ENCODE assay signal across 14 mouse cellular contexts in the genomic region with DNA sequence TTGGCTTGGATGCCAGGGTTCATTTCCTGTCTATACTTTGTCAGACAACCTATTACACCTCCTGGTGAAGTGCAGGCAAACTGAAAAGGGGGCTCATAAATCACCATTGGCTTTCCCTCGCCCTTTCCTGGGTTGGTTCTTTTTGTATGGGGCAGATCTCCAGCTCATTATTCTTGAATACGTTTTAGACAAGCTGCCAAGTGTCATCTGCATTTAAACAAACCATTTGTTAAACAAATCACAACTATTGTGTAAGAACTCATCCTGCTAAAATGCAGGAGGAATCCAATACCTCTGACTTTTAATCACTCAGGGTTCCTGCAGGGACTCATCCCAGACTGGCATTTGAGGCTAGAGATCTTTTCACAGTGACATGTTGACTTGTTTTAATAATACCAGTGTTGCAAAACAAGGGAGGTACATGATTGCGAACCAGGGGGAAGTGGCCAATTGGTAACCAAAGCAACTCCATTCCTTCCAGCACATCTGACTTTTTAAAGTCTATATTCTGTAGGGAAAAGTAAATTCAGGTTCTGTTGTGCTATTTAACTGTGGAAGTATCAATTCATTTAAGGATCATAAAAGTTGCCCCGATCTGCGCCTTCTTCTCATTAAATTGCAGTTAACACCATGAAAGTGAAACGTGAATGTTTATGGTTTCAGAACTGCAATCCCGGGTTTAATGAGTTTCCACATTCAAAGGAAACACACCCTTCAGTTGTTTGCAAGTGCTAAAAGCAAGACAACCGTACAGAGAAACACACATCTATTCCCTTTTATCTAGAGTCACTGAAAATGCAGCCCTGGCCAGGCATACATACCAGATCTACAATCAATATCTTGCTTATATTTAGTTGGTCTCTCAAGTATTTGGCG.
DNase-seq lines count a peak whose midpoint lies in the region; ATAC-seq lines count a peak whose summit lies in the region.
"Had no signal": no experiment of that assay in that cellular context is flagged by ENCODE, and none has a peak within 500 bp of the region (broad histone marks: within the 10 kb centered on the region; RNA-seq: fewer than 3 reads in every experiment).

No protein-coding gene starts in this region.

- no peaks in the 10 kb centered on the region for H3K27me3 ChIP-seq in embryonic facial prominence, embryonic 10.5 days (replicated peaks; ENCODE audit: low read depth, poor library complexity, severe bottlenecking)
- no peaks in the 10 kb centered on the region for H3K27me3 ChIP-seq in limb, embryonic 13.5 days
- H3K27me3 ChIP-seq: CH12.LX; midbrain, embryonic 13.5 days had no signal

- H3K4me3 ChIP-seq in embryonic facial prominence, embryonic 10.5 days: no peak overlapping the region
- no peak overlapping the region for H3K4me3 ChIP-seq in limb, embryonic 13.5 days
- H3K4me3 ChIP-seq: heart, adult 2 months; midbrain, embryonic 13.5 days had no signal

- no peak overlapping the region for H3K9ac ChIP-seq in limb, embryonic 13.5 days
- H3K9ac ChIP-seq: midbrain, embryonic 13.5 days had no signal

- H3K4me2 ChIP-seq in limb, embryonic 13.5 days (replicated peaks): peak overlapping the region; percentile 44
- H3K4me2 ChIP-seq: midbrain, embryonic 13.5 days had no signal

- H3K4me1 ChIP-seq in embryonic facial prominence, embryonic 10.5 days: peaks cover 35% of the 10 kb centered on the region
- peaks cover 41% of the 10 kb centered on the region for H3K4me1 ChIP-seq in limb, embryonic 13.5 days

- peak; percentile 59 for DNase-seq in ES-CJ7 (ENCODE audit: low read depth, low spot score)
- peak; percentile 42 for DNase-seq in Muller cell, postnatal 12 days (ENCODE audit: inconsistent ontology term)
- no peak for DNase-seq in embryonic facial prominence, embryonic 10.5 days (ENCODE audit: low spot score)
- no peak for DNase-seq in thymus, postnatal 36 days
- DNase-seq in right cerebral cortex, adult 2 months (ENCODE audit: low spot score in 2 of 2): no peak
- no peak for DNase-seq in heart, adult 8-10 months (ENCODE audit: low spot score)
- DNase-seq: heart, adult 2 months; heart, postnatal 4 days; kidney, adult 11 months; right cerebral cortex, postnatal 25 days; thymus, postnatal 25 days had no signal

- no peaks in the 10 kb centered on the region for H3K36me3 ChIP-seq in embryonic facial prominence, embryonic 10.5 days (replicated peaks)
- H3K36me3 ChIP-seq in limb, embryonic 13.5 days: no peaks in the 10 kb centered on the region
- H3K36me3 ChIP-seq: midbrain, embryonic 13.5 days had no signal

- ATAC-seq in limb, embryonic 13.5 days (ENCODE audit: low FRiP score, low read depth): 0 out of 2 replicates have a peak, but pooled peaks have one; percentile 17
- ATAC-seq: midbrain, embryonic 13.5 days had no signal

- peak overlapping the region; percentile 57 for H3K27ac ChIP-seq in embryonic facial prominence, embryonic 10.5 days (replicated peaks)
- peak overlapping the region; percentile 77 for H3K27ac ChIP-seq in limb, embryonic 13.5 days
- H3K27ac ChIP-seq: heart, adult 2 months; midbrain, embryonic 13.5 days had no signal

- H3K9me3 ChIP-seq in embryonic facial prominence, embryonic 10.5 days: no peaks in the 10 kb centered on the region
- H3K9me3 ChIP-seq in limb, embryonic 13.5 days: no peaks in the 10 kb centered on the region
- H3K9me3 ChIP-seq: midbrain, embryonic 13.5 days had no signal

- 53% methylated on average over 9 of the region's 9 CpGs for WGBS in embryonic facial prominence, embryonic 10.5 days
- WGBS in limb, embryonic 13.5 days: 7% methylated on average over 9 of the region's 9 CpGs

Comparison
In these comparisons a context has a peak if more than half of its experiments do, and no peak if none do; other contexts are left out.
1. DNase-seq: peak in ES-CJ7 (single experiment) and Muller cell, postnatal 12 days (single experiment); none in embryonic facial prominence, embryonic 10.5 days (single experiment), thymus, postnatal 36 days (0 of 2), right cerebral cortex, adult 2 months (0 of 2) and heart, adult 8-10 months (single experiment).